Mouse (Mus musculus): ENCODE results near the gene Vwa8.

Gene Vwa8

GRCm38 (mm10) chr14:78848941-78849911, at the start of gene Vwa8:
Gene Vwa8, plus strand, starts transcription at chr14:78849052.
- peak; percentile 90 to 93 for DNase-seq

DNA sequence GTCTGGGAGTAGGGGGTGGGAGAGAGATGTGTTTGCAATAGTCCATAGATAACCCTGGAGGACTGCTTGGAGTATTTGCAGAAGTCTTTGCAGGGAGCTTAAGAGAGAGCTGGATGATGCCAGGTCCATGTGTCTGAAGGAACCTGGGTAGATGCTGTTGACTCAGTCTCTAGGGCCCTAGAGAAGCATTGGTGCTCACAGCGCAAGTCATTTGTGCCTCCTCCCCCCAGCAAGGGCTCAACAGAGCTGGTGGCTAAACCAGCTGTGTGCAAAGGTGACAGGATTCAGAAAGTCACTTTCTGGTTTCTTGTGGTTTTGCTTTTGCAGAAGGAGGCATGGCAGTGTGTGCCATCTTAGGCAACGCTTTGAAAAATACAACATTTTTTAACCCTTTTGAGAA, 46.5 kb upstream of the Vwa8 start:
- no peak for DNase-seq

GRCm38 (mm10) chr14:78803924-78804323, 44.9 kb upstream of the Vwa8 start:
- no peak for DNase-seq

- DNase-seq: no peak
These were observed 36.0 kb upstream of the Vwa8 start for GRCm38 (mm10) chr14:78812896-78813295.

DNA sequence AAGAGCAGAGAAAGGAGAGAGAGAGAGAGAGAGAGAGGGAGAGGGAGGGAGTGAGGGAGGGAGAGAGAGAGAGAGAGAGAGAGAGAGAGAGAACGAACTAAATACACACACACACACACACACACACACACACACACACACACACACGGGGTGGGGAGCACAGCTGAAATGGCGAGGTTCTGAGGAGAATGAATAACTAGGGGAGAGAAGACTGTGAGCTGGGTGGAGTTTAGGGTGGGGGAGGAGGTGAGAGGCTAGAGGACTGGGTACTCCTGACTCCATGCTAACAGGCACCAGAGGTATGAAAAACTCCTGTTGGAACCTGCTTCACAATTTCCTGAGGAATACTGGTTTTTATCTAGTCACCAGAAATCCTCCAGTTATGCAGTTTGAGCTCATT, 32.4 kb upstream of the Vwa8 start:
- DNase-seq: no peak

- no peak for DNase-seq
These were observed 31.2 kb upstream of the Vwa8 start for GRCm38 (mm10) chr14:78817651-78818050.

GRCm38 (mm10) chr14:78818406-78818805, 30.4 kb upstream of the Vwa8 start:
- DNase-seq: no peak

- no peak for DNase-seq
These were observed 24.8 kb upstream of the Vwa8 start for GRCm38 (mm10) chr14:78824013-78824412.

DNA sequence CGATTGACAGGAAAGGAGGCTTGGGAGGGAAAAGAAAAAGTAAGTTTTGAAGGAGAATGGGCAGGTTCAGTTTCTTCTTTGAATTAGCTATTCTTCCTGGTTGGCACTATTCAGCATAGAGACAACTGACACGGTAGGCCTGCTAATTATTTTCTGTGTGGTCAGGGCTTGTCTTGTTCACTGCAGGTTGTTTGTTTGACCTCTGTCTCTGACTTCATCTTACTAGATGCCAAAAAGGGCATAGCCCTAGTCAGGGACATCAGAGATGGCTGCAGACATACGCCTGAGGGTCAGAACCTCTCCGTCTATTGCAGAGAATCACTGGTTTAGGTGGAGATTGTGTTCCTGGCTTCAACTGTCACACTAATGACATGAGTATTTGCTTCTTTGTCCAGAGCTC, 24.3 kb upstream of the Vwa8 start:
- DNase-seq: no peak

GRCm38 (mm10) chr14:78831158-78831557, 17.7 kb upstream of the Vwa8 start:
- DNase-seq: no peak

GRCm38 (mm10) chr14:78847948-78848347, 904 bp upstream of the Vwa8 start:
- no peak for DNase-seq

DNA sequence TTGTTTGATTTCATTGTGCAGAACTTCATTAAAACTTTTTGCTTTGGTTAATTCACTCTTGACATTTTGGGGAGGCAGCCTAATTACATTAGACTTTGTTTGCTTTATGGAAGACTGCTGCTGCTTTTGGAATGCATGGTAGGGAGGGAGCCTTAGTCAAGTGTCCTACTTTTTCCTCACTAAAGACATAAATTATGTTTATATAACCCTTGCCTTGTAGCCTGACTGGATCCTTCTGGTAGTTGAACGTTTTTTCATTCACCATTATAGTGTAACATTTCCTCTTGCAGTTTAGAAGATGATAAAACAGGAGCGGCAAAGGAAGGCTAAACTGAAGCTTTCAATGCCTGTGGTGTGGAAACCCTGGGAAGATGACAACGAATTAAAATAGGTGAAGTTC, 375 bp upstream of the Vwa8 start:
- no peak for DNase-seq

DNA sequence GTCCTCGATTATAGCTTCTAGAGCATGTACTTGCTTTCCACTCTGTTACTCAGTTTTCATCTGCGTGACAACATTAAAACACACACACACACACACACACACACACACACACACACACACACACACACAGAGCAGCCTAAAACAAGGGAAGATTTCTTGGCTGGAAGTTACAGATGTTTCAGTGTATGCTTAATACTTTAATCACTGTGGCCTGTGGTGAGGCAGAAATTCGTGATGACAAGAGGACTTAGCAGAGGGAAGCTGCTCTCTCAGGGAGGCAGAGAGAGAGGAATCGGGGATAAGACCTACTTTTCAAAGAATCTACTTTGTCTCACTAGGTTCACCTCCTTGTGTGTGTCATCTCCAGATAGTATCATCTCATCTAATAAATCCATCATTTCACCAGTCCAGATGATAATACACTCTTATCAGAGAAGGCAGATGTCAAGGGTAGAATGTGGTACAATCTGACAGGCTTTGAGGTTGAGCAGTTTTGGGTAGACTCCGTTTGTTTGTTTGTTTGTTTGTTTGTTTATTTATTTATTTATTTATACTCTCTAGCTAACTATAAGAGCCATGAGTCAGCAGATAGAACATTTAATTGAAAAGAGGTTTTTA, 1.2 kb downstream of the Vwa8 start:
- DNase-seq: no peak

DNA sequence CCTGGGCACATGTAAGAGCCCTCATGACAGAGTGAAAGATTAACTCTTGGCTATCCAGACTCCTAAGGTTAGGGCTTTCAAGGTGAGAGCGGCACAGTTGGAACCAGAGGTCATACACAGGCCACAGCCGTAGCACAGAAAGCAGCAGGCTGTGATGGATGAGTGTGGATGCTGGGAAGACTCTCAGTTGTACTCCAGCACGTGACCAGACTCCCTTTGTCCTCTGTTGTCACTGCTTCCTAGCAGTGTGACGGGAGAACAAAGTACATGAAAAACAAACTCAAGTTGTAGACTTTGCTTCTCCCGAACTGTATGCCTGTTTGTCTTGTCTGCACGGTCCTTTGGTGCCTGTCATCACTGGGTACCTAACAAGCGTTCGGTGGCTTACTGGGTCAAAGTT, 1.8 kb downstream of the Vwa8 start:
- no peak for DNase-seq

- DNase-seq: no peak
These were observed 2.5 kb downstream of the Vwa8 start for GRCm38 (mm10) chr14:78851366-78851765.

GRCm38 (mm10) chr14:78852401-78853246, 3.8 kb downstream of the Vwa8 start:
- DNase-seq: no peak

- no peak for DNase-seq
These were observed 12.3 kb downstream of the Vwa8 start for GRCm38 (mm10) chr14:78861156-78861555.

GRCm38 (mm10) chr14:78870036-78870435, 21.2 kb downstream of the Vwa8 start:
- no peak for DNase-seq

DNA sequence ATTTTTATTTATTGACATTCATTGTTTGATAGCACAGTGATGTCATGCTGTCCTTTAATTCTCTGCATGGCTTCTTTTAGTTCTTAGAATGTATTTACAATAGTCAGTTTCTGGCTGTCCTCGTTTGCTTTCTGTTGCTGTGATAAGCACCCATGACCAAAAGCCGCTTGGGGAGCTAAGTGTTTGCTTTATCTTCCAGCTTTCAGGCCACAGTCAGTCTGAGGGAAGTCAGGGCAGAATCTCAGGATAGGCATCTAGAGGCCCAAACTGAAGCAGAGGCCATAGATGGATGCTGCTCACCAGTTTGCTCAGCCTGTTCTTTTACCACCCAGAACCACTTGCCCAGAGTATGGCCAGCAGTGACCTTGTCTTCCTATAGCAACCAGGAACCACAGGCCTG, 28.3 kb downstream of the Vwa8 start:
- no peak for DNase-seq

GRCm38 (mm10) chr14:78878402-78879045, 29.7 kb downstream of the Vwa8 start:
- DNase-seq: no peak

DNA sequence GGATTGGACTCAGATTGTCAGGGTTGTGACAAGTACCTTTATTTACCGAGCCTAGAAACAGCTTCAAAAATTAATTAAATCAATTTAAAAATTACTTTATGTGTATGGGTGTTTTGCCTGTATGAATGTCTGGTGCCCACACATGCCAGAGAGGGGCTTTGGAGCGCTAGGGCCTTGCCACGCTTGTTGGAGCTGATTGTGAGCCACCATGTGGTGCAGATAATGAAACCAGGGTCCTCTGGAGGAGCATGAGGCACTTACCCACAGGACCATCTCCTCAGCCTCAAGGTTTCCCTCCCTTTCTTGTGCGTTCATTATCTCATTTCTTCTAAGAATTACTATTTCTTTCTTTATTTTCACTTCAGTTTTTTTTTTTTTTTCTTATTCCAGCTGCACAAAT, 32.0 kb downstream of the Vwa8 start:
- no peak for DNase-seq

DNA sequence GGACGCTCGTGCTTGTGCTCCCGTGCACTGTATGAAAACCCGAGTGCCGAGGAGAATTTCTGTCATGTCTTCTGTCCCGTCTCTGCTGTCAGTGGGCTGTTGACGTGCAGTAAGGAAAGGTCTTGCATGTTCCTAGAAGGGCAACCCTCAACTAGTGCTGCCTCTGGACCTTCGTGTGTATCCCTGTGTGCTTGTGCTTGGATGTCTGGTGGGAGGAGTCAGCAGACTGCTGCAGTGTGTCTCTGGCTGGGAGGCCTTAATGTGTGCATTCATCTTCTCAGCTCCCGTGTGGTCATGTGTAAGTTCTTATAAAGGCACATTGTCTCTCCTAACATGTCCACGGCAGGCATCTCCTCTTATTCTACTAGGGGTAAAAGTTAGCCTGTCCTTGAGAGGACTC, 32.7 kb downstream of the Vwa8 start:
- no peak for DNase-seq
